Mouse (Mus musculus) midbrain, embryonic 12.5 days (tissue): Measurements from ENCODE around the gene Csnk1d. TPM values are rescaled to one million over a fixed set of nuclear protein-coding genes. Genes with fewer than 3 reads are reported as not detected.

ENCODE experiments used
- ATAC-seq: fragments of 200-750 bp; cut with Nextera tagmentation; 2 replicates; pipeline ENCODE4 v1.8.0; 2017; ENCODE audit warnings: low read depth, moderate TSS enrichment, moderate library complexity; ENCODE audit not compliant: low FRiP score
- H3K27ac ChIP-seq: fragments of 300-500 bp; sonication (generic); replicated peaks from 2 replicates; pipeline ENCODE4 v1.5.1; 2016; ENCODE audit warnings: mild to moderate bottlenecking
- H3K27me3 ChIP-seq: fragments of 300-500 bp; sonication (generic); 2 replicates; pipeline ENCODE4 v1.6.1; 2016; ENCODE audit warnings: mild to moderate bottlenecking
- H3K36me3 ChIP-seq: fragments of 300-500 bp; sonication (generic); 2 replicates; pipeline ENCODE4 v1.6.1; 2016
- H3K4me1 ChIP-seq: fragments of 300-500 bp; sonication (generic); 2 replicates; pipeline ENCODE4 v1.6.1; 2016
- H3K4me2 ChIP-seq: fragments of 300-500 bp; sonication (generic); replicated peaks from 2 replicates; pipeline ENCODE4 v1.6.1; 2016; ENCODE audit warnings: mild to moderate bottlenecking, moderate library complexity
- H3K4me3 ChIP-seq: fragments of 300-500 bp; sonication (generic); 2 replicates; pipeline ENCODE4 v1.5.1; 2016; ENCODE audit warnings: mild to moderate bottlenecking
- H3K9ac ChIP-seq: fragments of 300-500 bp; sonication (generic); replicated peaks from 2 replicates; pipeline ENCODE4 v1.6.1; 2016; ENCODE audit warnings: mild to moderate bottlenecking, moderate library complexity
- H3K9me3 ChIP-seq: fragments of 300-500 bp; sonication (generic); 2 replicates; pipeline ENCODE4 v1.6.1; 2016; ENCODE audit warnings: mild to moderate bottlenecking
- WGBS: fragments of 180-500 bp; shearing (Covaris S2); methylation state at CpG from one replicate; pipeline ENCODE4 v1.1.7; 2016; 5-methylcytosine and 5-hydroxymethylcytosine counted together
- polyA plus RNA-seq: library from polyadenylated mRNA; unstranded; fragments of >200 nt; fragmentation: Nextera tagmentation; extraction: Ambion mirVana; gene quantifications from 2 replicates; pipeline ENCODE4 v1.2.1, GENCODE M21; 2016

Gene Csnk1d
- polyA plus RNA-seq, 1 experiment from 2014 or later = 170 TPM

- WGBS = 2% methylated on average over 39 of the region's 39 CpGs
- peaks cover 38% of the 10 kb centered on the region for H3K4me1 ChIP-seq
- H3K4me3 ChIP-seq = peak overlapping the region; percentile 48
- H3K9ac ChIP-seq = peak overlapping the region; percentile 39
- H3K27me3 ChIP-seq = peaks cover 36% of the 10 kb centered on the region
- peak overlapping the region; percentile 66 for H3K4me2 ChIP-seq
- no peaks in the 10 kb centered on the region for H3K9me3 ChIP-seq
- peak overlapping the region; percentile 77 for H3K27ac ChIP-seq
- ATAC-seq = peak; percentile 86
- H3K36me3 ChIP-seq = peaks cover 2% of the 10 kb centered on the region; the same call in 1 of the 2 replicates
Measured at GRCm38 (mm10) chr11:120950281-120951202, 40.6 kb downstream of the Csnk1d start.

GRCm38 (mm10) chr11:120949863-120950262 lies 41.3 kb downstream of the Csnk1d start:
- Histone ChIP-seq H3K4me1 (peaks cover 38% of the 10 kb centered on the region), H3K9me3 (no peaks in the 10 kb centered on the region), H3K4me2 (peak overlapping the region; percentile 66), H3K9ac (peak overlapping the region; percentile 7; the same call in 1 of the 2 replicates), H3K27ac (no peak overlapping the region), H3K4me3 (peak overlapping the region; percentile 48), H3K27me3 (peaks cover 36% of the 10 kb centered on the region), H3K36me3 (no peaks in the 10 kb centered on the region)
- no peak for ATAC-seq
- 14% methylated on average over 10 of the region's 10 CpGs for WGBS

GRCm38 (mm10) chr11:120948861-120949851 lies 42.0 kb downstream of the Csnk1d start:
- no peak for ATAC-seq
- H3K4me3 ChIP-seq = peak overlapping the region; percentile 48
- H3K9me3 ChIP-seq = no peaks in the 10 kb centered on the region
- H3K4me1 ChIP-seq = peaks cover 38% of the 10 kb centered on the region
- under 1% methylated on average over 71 of the region's 75 CpGs for WGBS
- H3K4me2 ChIP-seq = peak overlapping the region; percentile 66
- peak overlapping the region; percentile 37 for H3K9ac ChIP-seq
- 0 out of 2 replicates have a peak overlapping the region, but pooled peaks have one; percentile 15 for H3K27ac ChIP-seq
- no peaks in the 10 kb centered on the region for H3K36me3 ChIP-seq
- peaks cover 36% of the 10 kb centered on the region for H3K27me3 ChIP-seq

- no peaks in the 10 kb centered on the region for H3K9me3 ChIP-seq
- peak within 1 kb of the TSS; percentile 48 for H3K4me3 ChIP-seq
- 34% methylated on average over 12 of the region's 12 CpGs for WGBS
- H3K36me3 ChIP-seq = no peaks in the 10 kb centered on the region
- peak within 1 kb of the TSS; percentile 66 for H3K4me2 ChIP-seq
- peaks cover 36% of the 10 kb centered on the region for H3K27me3 ChIP-seq
- 0 out of 2 replicates have a peak within 1 kb of the TSS, but pooled peaks have one; percentile 15 for H3K27ac ChIP-seq
- peaks cover 38% of the 10 kb centered on the region for H3K4me1 ChIP-seq
- ATAC-seq = no peak
- H3K9ac ChIP-seq = peak within 1 kb of the TSS; percentile 37
Measured at GRCm38 (mm10) chr11:120948328-120948727, 42.8 kb downstream of the Csnk1d start, which contains the start of gene Slc16a3. Gene Slc16a3, plus strand, starts transcription at chr11:120948480.

- Histone ChIP-seq H3K27me3 (peaks cover 36% of the 10 kb centered on the region), H3K9me3 (no peaks in the 10 kb centered on the region), H3K9ac (no peak overlapping the region), H3K36me3 (no peaks in the 10 kb centered on the region), H3K4me1 (peaks cover 25% of the 10 kb centered on the region), H3K27ac (no peak overlapping the region), H3K4me2 (no peak overlapping the region), H3K4me3 (no peak overlapping the region)
- 90% methylated on average over 5 of the region's 5 CpGs for WGBS
- ATAC-seq = no peak
Measured at GRCm38 (mm10) chr11:120945926-120946325, 45.2 kb downstream of the Csnk1d start.

GRCm38 (mm10) chr11:120945266-120945665 lies 45.9 kb downstream of the Csnk1d start:
- peaks cover 34% of the 10 kb centered on the region for H3K27me3 ChIP-seq
- no peak for ATAC-seq
- no peaks in the 10 kb centered on the region for H3K36me3 ChIP-seq
- no peak overlapping the region for H3K4me3 ChIP-seq
- 80% methylated on average over 7 of the region's 7 CpGs for WGBS
- H3K4me2 ChIP-seq = no peak overlapping the region
- no peak overlapping the region for H3K27ac ChIP-seq
- H3K4me1 ChIP-seq = peaks cover 20% of the 10 kb centered on the region
- no peaks in the 10 kb centered on the region for H3K9me3 ChIP-seq
- H3K9ac ChIP-seq = no peak overlapping the region

GRCm38 (mm10) chr11:120940959-120941358 lies 50.2 kb downstream of the Csnk1d start:
- 0 out of 2 replicates have a peak, but pooled peaks cover under 1% of the 10 kb centered on the region for H3K9me3 ChIP-seq
- H3K27me3 ChIP-seq = no peaks in the 10 kb centered on the region; the same call in 1 of the 2 replicates
- H3K4me3 ChIP-seq = no peak overlapping the region
- ATAC-seq = no peak
- 91% methylated on average over 6 of the region's 6 CpGs for WGBS
- H3K4me1 ChIP-seq = no peaks in the 10 kb centered on the region
- H3K4me2 ChIP-seq = no peak overlapping the region
- H3K9ac ChIP-seq = no peak overlapping the region
- no peak overlapping the region for H3K27ac ChIP-seq
- no peaks in the 10 kb centered on the region for H3K36me3 ChIP-seq

GRCm38 (mm10) chr11:120939712-120940341 lies 51.3 kb downstream of the Csnk1d start:
- no peaks in the 10 kb centered on the region for H3K36me3 ChIP-seq
- WGBS = 65% methylated on average over 6 of the region's 6 CpGs

GRCm38 (mm10) chr11:120938795-120939194 lies 52.3 kb downstream of the Csnk1d start:
- H3K9me3 ChIP-seq = 0 out of 2 replicates have a peak, but pooled peaks cover 4% of the 10 kb centered on the region
- H3K4me3 ChIP-seq = no peak overlapping the region
- no peak for ATAC-seq
- H3K27ac ChIP-seq = no peak overlapping the region
- no peaks in the 10 kb centered on the region for H3K36me3 ChIP-seq
- no peaks in the 10 kb centered on the region for H3K27me3 ChIP-seq
- WGBS = 35% methylated on average over 4 of the region's 4 CpGs
- H3K4me2 ChIP-seq = no peak overlapping the region
- no peaks in the 10 kb centered on the region for H3K4me1 ChIP-seq
- H3K9ac ChIP-seq = no peak overlapping the region

More at GRCm38 (mm10) chr11:120939712-120940341, 51.3 kb downstream of the Csnk1d start:
- no peak for ATAC-seq
- Histone ChIP-seq H3K4me1 (no peaks in the 10 kb centered on the region), H3K9ac (no peak overlapping the region), H3K27me3 (no peaks in the 10 kb centered on the region), H3K9me3 (0 out of 2 replicates have a peak, but pooled peaks cover 4% of the 10 kb centered on the region), H3K4me3 (no peak overlapping the region), H3K4me2 (no peak overlapping the region), H3K27ac (no peak overlapping the region)

GRCm38 (mm10) chr11:120937976-120938375 lies 53.2 kb downstream of the Csnk1d start:
- H3K27ac ChIP-seq = no peak overlapping the region
- no peaks in the 10 kb centered on the region for H3K27me3 ChIP-seq
- no peaks in the 10 kb centered on the region for H3K36me3 ChIP-seq
- 97% methylated on average over 1 of the region's 1 CpGs for WGBS
- H3K9me3 ChIP-seq = 0 out of 2 replicates have a peak, but pooled peaks cover 4% of the 10 kb centered on the region
- no peak overlapping the region for H3K4me3 ChIP-seq
- no peak overlapping the region for H3K9ac ChIP-seq
- H3K4me1 ChIP-seq = peaks cover 4% of the 10 kb centered on the region
- ATAC-seq = no peak
- no peak overlapping the region for H3K4me2 ChIP-seq
